Mouse (Mus musculus): ENCODE measurements at regions not wholly inside any gene's neighbourhood (a gene's known extent, or its start where the extent isn't known, plus 50 kb on each side); places are given as distances from the start of the nearest gene placed in this dataset.

DNA sequence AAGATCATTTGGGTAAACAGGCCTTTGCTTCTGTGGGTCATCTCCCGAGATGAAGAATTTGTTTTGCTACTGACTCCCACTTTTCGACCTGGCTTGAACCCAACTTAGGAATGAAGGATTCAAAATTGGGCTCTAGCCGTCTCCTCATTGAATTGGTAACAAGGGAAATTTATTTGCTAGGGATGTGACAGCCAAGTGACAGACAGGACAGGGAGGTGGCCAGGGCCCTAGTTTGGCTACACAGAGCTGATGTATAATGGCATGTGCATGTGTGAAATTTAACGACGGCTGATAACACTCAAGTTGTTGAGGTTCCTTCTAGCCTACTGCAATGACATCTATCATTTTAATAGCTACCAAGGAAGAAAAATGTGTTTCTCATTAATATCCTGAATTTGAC lies 268.7 kb downstream of the Nedd1 start:
- no peaks in the 10 kb centered on the region for H3K9me3 ChIP-seq (replicated peaks; ENCODE audit: insufficient read depth, low read length)
- H3K36me3 ChIP-seq (ENCODE audit: control insufficient read depth in 1 of 2, insufficient read depth in 2 of 2, low read length in 2 of 2) = no peaks in the 10 kb centered on the region
- no peak for DNase-seq (ENCODE audit: low read depth, low spot score)
- H3K4me3 ChIP-seq (ENCODE audit: control insufficient read depth in 1 of 2, insufficient read depth in 1 of 2, low read depth in 2 of 2, low read length in 2 of 2) = no peak overlapping the region
- no peak overlapping the region for H3K27ac ChIP-seq (ENCODE audit: control insufficient read depth, low read depth, low read length)
- H3K79me2 ChIP-seq (ENCODE audit: control insufficient read depth, insufficient read depth, low read length, poor library complexity) = no peaks in the 10 kb centered on the region
- TF ChIP-seq MAFK (IDR thresholded peaks at IDR 0.05; ENCODE audit: borderline replicate concordance, low read depth, low read length) (no peak), BHLHE40 (IDR thresholded peaks at IDR 0.05; ENCODE audit: borderline replicate concordance, low read depth, low read length) (no peak)
- no peaks in the 10 kb centered on the region for H3K27me3 ChIP-seq (ENCODE audit: control insufficient read depth in 1 of 2, insufficient read depth in 2 of 2, low read length in 2 of 2)
- H3K9ac ChIP-seq (ENCODE audit: control insufficient read depth, low read depth, low read length, poor library complexity, severe bottlenecking) = no peak overlapping the region
- no peaks in the 10 kb centered on the region; a peak in 1 of 4 replicates for H3K4me1 ChIP-seq (ENCODE audit: control insufficient read depth in 1 of 2, insufficient read depth in 2 of 2, low read length in 2 of 2)

GRCm38 (mm10) chr10:92445957-92446356 lies 276.3 kb downstream of the Nedd1 start:
- Histone ChIP-seq H3K79me2 (ENCODE audit: control insufficient read depth, insufficient read depth, low read length, poor library complexity) (no peaks in the 10 kb centered on the region), H3K36me3 (ENCODE audit: control insufficient read depth in 1 of 2, insufficient read depth in 2 of 2, low read length in 2 of 2) (no peaks in the 10 kb centered on the region), H3K4me1 (ENCODE audit: control insufficient read depth in 1 of 2, insufficient read depth in 2 of 2, low read length in 2 of 2) (no peaks in the 10 kb centered on the region), H3K27me3 (ENCODE audit: control insufficient read depth in 1 of 2, insufficient read depth in 2 of 2, low read length in 2 of 2) (no peaks in the 10 kb centered on the region), H3K4me3 (ENCODE audit: control insufficient read depth in 1 of 2, insufficient read depth in 1 of 2, low read depth in 2 of 2, low read length in 2 of 2) (no peak overlapping the region), H3K27ac (ENCODE audit: control insufficient read depth, low read depth, low read length) (no peak overlapping the region), H3K9ac (ENCODE audit: control insufficient read depth, low read depth, low read length, poor library complexity, severe bottlenecking) (no peak overlapping the region), H3K9me3 (replicated peaks; ENCODE audit: insufficient read depth, low read length) (no peaks in the 10 kb centered on the region)
- TF ChIP-seq SMC3 (IDR thresholded peaks at IDR 0.05; ENCODE audit: low read depth, low read length) (no peak), MAZ (IDR thresholded peaks at IDR 0.05; ENCODE audit: low read depth, low read length) (no peak), ZNF384 (IDR thresholded peaks at IDR 0.05; ENCODE audit: low read depth, low read length) (no peak), RCOR1 (IDR thresholded peaks at IDR 0.05; ENCODE audit: low read depth, low read length) (no peak), ZMIZ1 (IDR thresholded peaks at IDR 0.05; ENCODE audit: low read depth, low read length) (no peak), RAD21 (IDR thresholded peaks at IDR 0.05; ENCODE audit: low read depth, low read length) (no peak), MAFK (IDR thresholded peaks at IDR 0.05; ENCODE audit: borderline replicate concordance, low read depth, low read length) (no peak), CHD2 (IDR thresholded peaks at IDR 0.05; ENCODE audit: low read length) (no peak)
- DNase-seq (ENCODE audit: low read depth, low spot score) = no peak

GRCm38 (mm10) chr10:92438621-92439394 lies 283.4 kb downstream of the Nedd1 start:
- no peaks in the 10 kb centered on the region for H3K9me3 ChIP-seq (replicated peaks; ENCODE audit: insufficient read depth, low read length)
- no peak overlapping the region for H3K27ac ChIP-seq (ENCODE audit: control insufficient read depth, low read depth, low read length)
- no peaks in the 10 kb centered on the region for H3K4me1 ChIP-seq (ENCODE audit: control insufficient read depth in 1 of 2, insufficient read depth in 2 of 2, low read length in 2 of 2)
- no peaks in the 10 kb centered on the region for H3K36me3 ChIP-seq (ENCODE audit: control insufficient read depth in 1 of 2, insufficient read depth in 2 of 2, low read length in 2 of 2)
- no peak for TF ChIP-seq KAT2A (conservative IDR thresholded peaks at IDR 0.05; ENCODE audit: low read depth, low read length)
- TF ChIP-seq ZC3H11A (IDR thresholded peaks at IDR 0.05; ENCODE audit: low read depth, low read length) = no peak
- no peak for TF ChIP-seq NELFE (IDR thresholded peaks at IDR 0.05; ENCODE audit: low read depth, low read length)
- no peak for TF ChIP-seq UBTF (IDR thresholded peaks at IDR 0.05; ENCODE audit: borderline replicate concordance, insufficient read depth, low read depth, low read length)
- no peak for TF ChIP-seq MYB (IDR thresholded peaks at IDR 0.05; ENCODE audit: low read depth, low read length)
- no peak for TF ChIP-seq E2F4 (IDR thresholded peaks at IDR 0.05; ENCODE audit: borderline replicate concordance, low read depth, low read length)
- no peak for TF ChIP-seq GABPA (IDR thresholded peaks at IDR 0.05; ENCODE audit: low read depth, low read length)
- no peak for TF ChIP-seq POLR2AphosphoS2 (IDR thresholded peaks at IDR 0.05; ENCODE audit: low read length)
- no peak for TF ChIP-seq HCFC1 (IDR thresholded peaks at IDR 0.05; ENCODE audit: low read depth, low read length)
- TF ChIP-seq USF1 (IDR thresholded peaks at IDR 0.05; ENCODE audit: low read depth, low read length) = no peak
- TF ChIP-seq SIN3A (IDR thresholded peaks at IDR 0.05; ENCODE audit: low read length) = no peak
- TF ChIP-seq CHD2 (IDR thresholded peaks at IDR 0.05; ENCODE audit: low read length) = no peak
- no peak for TF ChIP-seq BHLHE40 (IDR thresholded peaks at IDR 0.05; ENCODE audit: borderline replicate concordance, low read depth, low read length)
- TF ChIP-seq TAL1 (IDR thresholded peaks at IDR 0.05; ENCODE audit: low read length) = no peak
- no peak overlapping the region for H3K4me3 ChIP-seq (ENCODE audit: control insufficient read depth in 1 of 2, insufficient read depth in 1 of 2, low read depth in 2 of 2, low read length in 2 of 2)
- DNase-seq (ENCODE audit: low read depth, low spot score) = no peak
- no peaks in the 10 kb centered on the region for H3K27me3 ChIP-seq (ENCODE audit: control insufficient read depth in 1 of 2, insufficient read depth in 2 of 2, low read length in 2 of 2)
- no peak overlapping the region for H3K9ac ChIP-seq (ENCODE audit: control insufficient read depth, low read depth, low read length, poor library complexity, severe bottlenecking)
- H3K79me2 ChIP-seq (ENCODE audit: control insufficient read depth, insufficient read depth, low read length, poor library complexity) = no peaks in the 10 kb centered on the region

Data from MEL (cell line).